Mouse (Mus musculus) erythroblast, embryonic 14.5 days (primary cell): ENCODE data around the gene Nktr. TPM values are rescaled to one million over a fixed set of nuclear protein-coding genes. Genes with fewer than 3 reads are reported as not detected.
A peak's percentile ranks its signal among the peaks of the same experiment; 100 is the strongest.

Experiments used
- H3K27me3 ChIP-seq: 2 replicates; pipeline ENCODE4 v1.6.1; 2012; ENCODE audit warnings: inconsistent platforms; ENCODE audit not compliant: control insufficient read depth
- H3K36me3 ChIP-seq: 2 replicates; pipeline ENCODE4 v1.6.1; 2012; ENCODE audit warnings: mild to moderate bottlenecking, inconsistent platforms; ENCODE audit not compliant: control insufficient read depth
- H3K4me1 ChIP-seq: 2 replicates; pipeline ENCODE4 v1.6.1; 2012; ENCODE audit warnings: inconsistent platforms; ENCODE audit not compliant: control insufficient read depth
- H3K4me3 ChIP-seq: replicated peaks from 2 replicates; pipeline ENCODE3; 2012; ENCODE audit warnings: moderate library complexity, mild to moderate bottlenecking, inconsistent platforms
- H3K9me3 ChIP-seq: 2 replicates; pipeline ENCODE4 v1.6.1; 2012; ENCODE audit warnings: low read length, inconsistent platforms, mixed read lengths; ENCODE audit not compliant: control insufficient read depth
- GATA1 ChIP-seq: IDR thresholded peaks from 2 replicates; pipeline ENCODE4 v1.6.1; 2012; ENCODE audit warnings: low read length, inconsistent platforms, mixed read lengths
- TAL1 ChIP-seq: IDR thresholded peaks from 3 replicates; pipeline ENCODE4 v1.6.1; 2012; ENCODE audit warnings: low read length, inconsistent platforms, mixed read lengths
- polyA plus RNA-seq: library from polyadenylated mRNA; stranded (reverse); fragments of >175 nt; gene quantifications from 2 replicates; pipeline ENCODE4 v1.2.3, GENCODE M21; 2012

Nktr gene
- polyA plus RNA-seq, 1 experiment = 1.8 TPM

GRCm38 (mm10) chr9:121681191-121681590, 37.8 kb upstream of the Nktr start:
- TF ChIP-seq TAL1 = no peak
- TF ChIP-seq GATA1 = no peak
- Histone ChIP-seq H3K27me3 (no peaks in the 10 kb centered on the region), H3K4me3 (no peak overlapping the region), H3K36me3 (peaks cover 14% of the 10 kb centered on the region), H3K4me1 (no peaks in the 10 kb centered on the region), H3K9me3 (peaks cover under 1% of the 10 kb centered on the region; the same call in 1 of the 2 replicates)

- peaks cover 5% of the 10 kb centered on the region; the same call in 1 of the 2 replicates for H3K9me3 ChIP-seq
- no peak for TF ChIP-seq GATA1
- TF ChIP-seq TAL1 = no peak
- peaks cover 18% of the 10 kb centered on the region for H3K36me3 ChIP-seq
- H3K4me3 ChIP-seq = no peak overlapping the region
- no peaks in the 10 kb centered on the region for H3K4me1 ChIP-seq
- H3K27me3 ChIP-seq = no peaks in the 10 kb centered on the region
These were observed 36.8 kb upstream of the Nktr start for GRCm38 (mm10) chr9:121682037-121682680.

- no peak overlapping the region for H3K4me3 ChIP-seq
- no peaks in the 10 kb centered on the region for H3K4me1 ChIP-seq
- no peak for TF ChIP-seq TAL1
- H3K9me3 ChIP-seq = peaks cover 5% of the 10 kb centered on the region; the same call in 1 of the 2 replicates
- no peaks in the 10 kb centered on the region for H3K27me3 ChIP-seq
- H3K36me3 ChIP-seq = peaks cover 23% of the 10 kb centered on the region
These were observed 34.3 kb upstream of the Nktr start for GRCm38 (mm10) chr9:121684702-121685101.

- Histone ChIP-seq H3K9me3 (peaks cover 5% of the 10 kb centered on the region; the same call in 1 of the 2 replicates), H3K4me1 (no peaks in the 10 kb centered on the region), H3K27me3 (no peaks in the 10 kb centered on the region), H3K36me3 (peaks cover 22% of the 10 kb centered on the region), H3K4me3 (no peak overlapping the region)
- TF ChIP-seq TAL1 = no peak
- no peak for TF ChIP-seq GATA1
These were observed 28.7 kb upstream of the Nktr start for GRCm38 (mm10) chr9:121690200-121690651.

- Histone ChIP-seq H3K9me3 (peaks cover 5% of the 10 kb centered on the region; the same call in 1 of the 2 replicates), H3K27me3 (no peaks in the 10 kb centered on the region), H3K4me1 (no peaks in the 10 kb centered on the region), H3K36me3 (peaks cover 19% of the 10 kb centered on the region), H3K4me3 (no peak overlapping the region)
- TF ChIP-seq TAL1 = no peak
These were observed 28.2 kb upstream of the Nktr start for GRCm38 (mm10) chr9:121690734-121691133.

GRCm38 (mm10) chr9:121694736-121695135, 24.2 kb upstream of the Nktr start:
- Histone ChIP-seq H3K4me3 (no peak overlapping the region), H3K4me1 (no peaks in the 10 kb centered on the region), H3K36me3 (peaks cover 14% of the 10 kb centered on the region), H3K9me3 (peaks cover 13% of the 10 kb centered on the region), H3K27me3 (no peaks in the 10 kb centered on the region)
- no peak for TF ChIP-seq GATA1
- TF ChIP-seq TAL1 = no peak

- Histone ChIP-seq H3K36me3 (peaks cover 10% of the 10 kb centered on the region), H3K4me3 (no peak overlapping the region), H3K4me1 (no peaks in the 10 kb centered on the region), H3K27me3 (no peaks in the 10 kb centered on the region), H3K9me3 (peaks cover 13% of the 10 kb centered on the region)
- TF ChIP-seq GATA1 = no peak
- TF ChIP-seq TAL1 = no peak
These were observed 22.3 kb upstream of the Nktr start for GRCm38 (mm10) chr9:121696626-121697025.

- H3K4me3 ChIP-seq = no peak overlapping the region
These were observed 21.6 kb upstream of the Nktr start for GRCm38 (mm10) chr9:121697150-121698049.

GRCm38 (mm10) chr9:121704261-121704645, 14.7 kb upstream of the Nktr start:
- TF ChIP-seq GATA1 (no peak), TAL1 (no peak)
- H3K27me3 ChIP-seq = no peaks in the 10 kb centered on the region
- H3K36me3 ChIP-seq = no peaks in the 10 kb centered on the region
- no peaks in the 10 kb centered on the region for H3K9me3 ChIP-seq
- peak overlapping the region; percentile 92 for H3K4me3 ChIP-seq
- peaks cover 63% of the 10 kb centered on the region for H3K4me1 ChIP-seq

More at GRCm38 (mm10) chr9:121697150-121698049, 21.6 kb upstream of the Nktr start:
- no peaks in the 10 kb centered on the region; the same call in 1 of the 2 replicates for H3K4me1 ChIP-seq
- H3K9me3 ChIP-seq = peaks cover 13% of the 10 kb centered on the region
- peaks cover 9% of the 10 kb centered on the region for H3K36me3 ChIP-seq
- H3K27me3 ChIP-seq = no peaks in the 10 kb centered on the region
- TF ChIP-seq TAL1 (no peak), GATA1 (no peak)
